Mouse (Mus musculus): Measurements from ENCODE around the gene Zfp458.
"Not testable (repeated sequence)": the region's sequence is repeated elsewhere in the genome, so short reads cannot be mapped to it uniquely, and the experiment has no call there.

Zfp458 gene

GRCm38 (mm10) chr13:67278314-67278713, at the start of gene Zfp458:
Gene Zfp458, minus strand, starts transcription at chr13:67278466.
- POLR2A ChIA-PET, result interaction anchor here in 1 of 4 experiments (0.6 kb wide), 1 partner anchor 9 kb away, joined by 3 read pairs; no protein-coding TSS in a partner anchor
- CTCF ChIA-PET, result no interaction called here

GRCm38 (mm10) chr13:67306718-67307117, 28.5 kb upstream of the Zfp458 start:
- ChIA-PET POLR2A (interaction anchor here in 3 of 4 experiments (0.6 to 1.9 kb wide), 31 partner anchors 8 to 538 kb away, joined by 3 to 19 read pairs (median 4); partner anchors contain the start of genes Zfp58 (in 2 of the 3), Zfp874b (in 2 of the 3), Gm28557 (in 1 of the 3) and Zfp455 (in 1 of the 3)), CTCF (interaction anchor here in 3 of 4 experiments (0.7 to 1.4 kb wide), 6 partner anchors 25 to 315 kb away, joined by 3 to 33 read pairs (median 4); partner anchors contain the start of gene Zfp595 (in 2 of the 3))

- ChIA-PET CTCF (interaction anchor here in 3 of 4 experiments (0.5 to 1.4 kb wide), 8 partner anchors 26 to 314 kb away, joined by 3 to 33 read pairs (median 4); partner anchors contain the start of gene Zfp595 (in 2 of the 3)), POLR2A (interaction anchor here in 3 of 4 experiments (0.6 to 1.9 kb wide), 35 partner anchors 9 to 538 kb away, joined by 3 to 19 read pairs (median 4); partner anchors contain the start of genes Zfp58 (in 2 of the 3), Zfp874b (in 2 of the 3), Gm28557 (in 1 of the 3) and Zfp455 (in 1 of the 3))
These were observed 27.8 kb upstream of the Zfp458 start, which contains the start of gene Zfp457 for GRCm38 (mm10) chr13:67305822-67306672. Gene Zfp457, minus strand, starts transcription at chr13:67306485.

- CTCF ChIA-PET, result not testable (repeated sequence)
- POLR2A ChIA-PET, result interaction anchor here in 2 of 4 experiments (0.8 to 2.7 kb wide), 7 partner anchors 9 to 460 kb away, joined by 3 to 13 read pairs (median 4); partner anchors contain the start of genes Gm28557 (in 1 of the 2), Zfp457 (in 1 of the 2) and Zfp65 (in 1 of the 2)
These were observed 8.7 kb downstream of the Zfp458 start for GRCm38 (mm10) chr13:67269383-67270065.

- POLR2A ChIA-PET, result interaction anchor here in 2 of 4 experiments (0.7 to 2.7 kb wide), 8 partner anchors 10 to 461 kb away, joined by 3 to 13 read pairs (median 4); partner anchors contain the start of genes Gm28557 (in 1 of the 2), Zfp457 (in 1 of the 2) and Zfp65 (in 1 of the 2)
- CTCF ChIA-PET, result interaction anchor here in 1 of 4 experiments (0.6 kb wide), 1 partner anchor 160 kb away, joined by 3 read pairs; no protein-coding TSS in a partner anchor
These were observed 9.5 kb downstream of the Zfp458 start for GRCm38 (mm10) chr13:67268568-67269369.

- ChIA-PET CTCF (interaction anchor here in 2 of 4 experiments (0.9 kb wide), 2 partner anchors 20 to 92 kb away, joined by 3 read pairs; partner anchors contain the start of genes Zfp455 (in 1 of the 2) and Zfp457 (in 1 of the 2)), POLR2A (no interaction called here)
These were observed 64.2 kb downstream of the Zfp458 start for GRCm38 (mm10) chr13:67214015-67214607.

Data from embryonic stem cell, embryonic (primary cell).